Mouse (Mus musculus) stomach, postnatal 0 days (tissue): ENCODE results near the gene Dvl1.

Experiments
- CTCF ChIP-seq: IDR thresholded peaks from 2 replicates; pipeline ENCODE4 v1.5.1; 2016; ENCODE audit warnings: antibody characterized with exemption, low read depth, mild to moderate bottlenecking, moderate library complexity
- EP300 ChIP-seq: optimal IDR thresholded peaks from 2 replicates; pipeline ENCODE3; 2016; ENCODE audit warnings: antibody characterized with exemption

DNA sequence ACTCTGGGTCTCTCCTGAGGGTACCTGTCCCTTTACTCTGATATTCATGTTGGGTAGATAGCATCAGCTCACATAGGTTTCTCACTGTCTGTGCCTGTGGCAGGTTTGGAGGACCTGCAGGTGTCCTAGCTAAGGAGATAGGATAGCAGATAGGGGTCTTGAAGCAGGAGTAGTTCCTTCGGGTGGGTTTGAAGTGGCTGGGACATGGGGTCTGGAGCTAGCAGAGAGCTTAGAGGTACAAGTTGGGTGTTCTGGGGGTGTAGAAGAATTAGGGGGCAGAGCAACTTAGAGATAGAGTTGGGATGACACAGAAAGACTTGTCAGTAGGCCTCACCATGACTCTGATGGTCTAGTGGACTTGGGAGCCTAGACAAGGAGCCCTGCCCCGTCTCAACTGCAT lies 2.2 kb downstream of the Dvl1 start:
- TF ChIP-seq EP300 (no peak), CTCF (no peak)
